Mouse (Mus musculus) liver (tissue): ENCODE measurements around the gene Notum.

Source experiments
- DNase-seq: peaks from one replicate; pipeline ENCODE4 v3.0.0-alpha.2; 2020; ENCODE audit warnings: mixed read lengths

Notum gene

DNA sequence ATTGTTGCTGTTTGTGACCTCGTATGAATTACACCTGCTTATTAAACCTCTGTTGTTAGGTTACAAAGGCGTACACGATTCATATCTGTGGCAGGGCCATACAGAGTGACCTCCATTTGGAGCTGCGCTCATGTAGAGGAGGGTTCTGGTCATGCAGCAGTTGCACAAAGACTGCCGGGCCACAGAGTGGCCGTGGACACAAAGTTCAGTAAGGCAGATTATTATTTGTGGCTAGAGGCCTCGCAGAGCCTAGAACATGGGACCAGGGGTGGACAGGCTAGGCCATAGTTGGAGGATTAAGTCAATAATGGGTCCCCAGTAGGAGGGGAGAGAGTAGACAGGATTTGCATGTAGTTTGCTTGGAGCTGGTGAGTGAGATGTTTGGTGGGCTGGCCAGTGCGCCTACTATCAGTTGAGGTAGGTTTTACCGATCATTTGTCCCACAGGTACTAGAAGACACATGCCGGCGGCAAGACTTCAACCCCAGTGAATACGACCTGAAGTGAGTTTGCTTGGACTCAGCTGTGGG, 12.7 kb upstream of the Notum start:
- no peak for DNase-seq

GRCm38 (mm10) chr11:120672687-120673593, 12.0 kb upstream of the Notum start, which contains the start of gene Aspscr1:
Gene Aspscr1 (plus strand): TSS chr11:120672973.
- DNase-seq: peak; percentile 99

DNA sequence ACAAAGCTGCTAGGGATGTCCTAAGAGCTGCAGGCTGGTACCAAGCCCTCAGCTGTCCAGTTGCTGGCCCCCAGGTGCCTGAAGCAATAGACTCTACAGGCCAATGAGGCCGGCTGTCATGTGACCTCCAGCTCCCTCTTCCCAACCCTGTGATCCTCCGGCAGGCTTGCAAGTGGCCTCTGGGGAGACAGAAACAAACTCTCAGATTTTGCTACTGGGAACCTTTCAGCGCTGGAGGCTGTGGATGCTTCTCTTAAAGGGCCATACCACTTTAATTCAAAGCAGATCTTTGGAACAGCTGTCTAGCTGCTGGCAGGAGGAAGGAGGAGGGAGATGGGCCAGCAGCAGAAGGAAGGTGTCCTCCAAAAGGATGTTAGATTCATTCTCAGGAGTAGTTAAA, 5.6 kb upstream of the Notum start:
- no peak for DNase-seq

- no peak for DNase-seq
Measured at GRCm38 (mm10) chr11:120665406-120665805, 4.4 kb upstream of the Notum start.

GRCm38 (mm10) chr11:120663714-120664113, 2.7 kb upstream of the Notum start:
- no peak for DNase-seq

DNA sequence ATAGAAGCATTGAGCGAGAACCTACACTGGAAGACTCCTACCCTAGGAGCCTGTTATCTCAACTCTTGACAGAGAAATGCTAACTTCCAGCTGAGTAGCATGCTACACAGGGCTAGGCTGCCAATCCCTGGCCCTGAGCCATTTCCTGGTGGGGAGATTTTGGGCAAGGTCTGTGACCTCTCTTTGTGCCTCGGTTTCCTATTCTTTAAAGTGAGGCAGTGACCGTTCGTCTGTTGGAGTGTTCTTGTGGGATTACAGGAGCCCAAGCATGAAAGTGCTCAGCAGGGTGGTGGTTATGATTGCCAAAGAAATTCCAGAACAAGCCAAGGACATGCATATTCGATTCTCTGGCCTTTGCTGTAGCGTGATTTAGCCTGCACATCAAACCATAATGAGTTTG, 1.8 kb upstream of the Notum start:
- no peak for DNase-seq

DNA sequence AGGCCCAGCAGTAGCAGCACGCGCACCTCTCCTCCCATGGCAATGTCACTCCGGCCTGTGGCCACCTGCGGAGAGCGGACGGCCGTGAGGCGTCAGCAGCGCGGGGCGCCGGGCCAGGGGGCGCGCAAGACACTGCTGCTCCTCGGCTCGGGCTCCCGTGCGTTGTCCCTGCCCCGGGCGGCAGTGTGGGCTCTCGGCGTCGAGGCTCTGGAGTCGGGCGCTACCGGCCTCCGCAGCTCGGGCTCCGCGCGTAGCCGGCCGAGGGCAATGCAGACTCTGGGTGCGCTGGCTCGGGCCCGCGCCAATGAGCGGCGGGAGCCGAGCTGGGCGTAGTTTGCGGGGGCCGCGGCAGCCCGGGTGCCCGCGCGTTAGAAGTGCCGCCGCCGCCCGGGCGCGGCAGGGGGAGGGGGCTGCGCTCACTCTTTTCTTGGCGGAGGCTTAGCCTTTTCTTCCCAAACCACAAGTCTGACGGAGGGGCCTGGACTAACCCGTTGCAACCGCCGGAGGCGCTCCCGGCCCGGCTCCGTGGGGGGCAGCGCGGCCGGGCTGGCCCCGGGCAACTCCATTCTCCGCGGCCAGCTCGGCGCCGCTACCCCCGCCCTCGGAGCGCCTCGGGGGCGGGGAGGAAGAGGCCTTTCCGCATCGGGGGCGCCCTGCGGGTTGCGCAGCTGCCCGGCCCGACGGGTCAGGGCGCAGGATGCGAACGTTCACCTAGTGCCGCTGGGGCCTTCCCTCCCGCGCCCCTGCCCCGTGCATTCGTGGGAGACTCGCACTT, 487 bp downstream of the Notum start:
- peak; percentile 31 for DNase-seq

DNA sequence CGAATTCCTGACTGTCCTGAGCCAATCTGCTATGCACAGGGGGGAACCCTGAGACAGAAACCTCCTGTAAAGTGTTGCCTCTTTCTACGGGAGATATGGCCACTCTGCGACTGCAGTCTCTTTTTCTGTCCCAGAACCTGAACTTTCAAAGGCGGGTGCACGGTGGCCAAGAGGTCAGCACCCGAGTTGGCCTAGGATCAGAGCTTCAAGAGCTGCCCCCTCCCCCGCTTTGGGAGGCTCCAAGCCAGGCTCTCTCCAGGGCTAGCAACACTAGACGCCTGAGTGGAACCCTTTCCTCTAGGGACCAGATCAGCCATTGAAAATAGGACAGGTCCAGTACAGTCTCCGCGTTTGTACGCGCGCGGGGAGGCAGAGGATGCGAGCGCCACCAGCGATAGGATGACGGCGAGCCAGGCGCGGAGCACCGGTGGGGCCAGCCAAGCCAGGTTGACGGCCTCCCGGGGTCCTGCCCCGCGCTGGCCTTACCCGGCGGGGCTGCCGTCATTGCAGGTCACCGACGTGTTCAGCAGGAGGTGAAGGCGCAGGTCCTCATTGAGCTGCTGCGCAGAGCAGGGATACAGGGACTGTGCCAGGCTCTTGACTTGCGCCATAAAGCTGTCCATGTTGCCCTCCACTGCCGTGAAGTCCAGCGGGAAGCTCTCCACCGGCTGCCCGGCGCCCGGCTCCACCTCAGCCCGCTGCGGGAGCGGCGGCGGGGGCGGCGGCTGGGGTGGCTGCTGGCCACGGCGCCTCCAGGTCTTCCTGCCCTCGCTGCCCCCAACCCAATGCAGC, 1.3 kb downstream of the Notum start:
- no peak for DNase-seq

DNA sequence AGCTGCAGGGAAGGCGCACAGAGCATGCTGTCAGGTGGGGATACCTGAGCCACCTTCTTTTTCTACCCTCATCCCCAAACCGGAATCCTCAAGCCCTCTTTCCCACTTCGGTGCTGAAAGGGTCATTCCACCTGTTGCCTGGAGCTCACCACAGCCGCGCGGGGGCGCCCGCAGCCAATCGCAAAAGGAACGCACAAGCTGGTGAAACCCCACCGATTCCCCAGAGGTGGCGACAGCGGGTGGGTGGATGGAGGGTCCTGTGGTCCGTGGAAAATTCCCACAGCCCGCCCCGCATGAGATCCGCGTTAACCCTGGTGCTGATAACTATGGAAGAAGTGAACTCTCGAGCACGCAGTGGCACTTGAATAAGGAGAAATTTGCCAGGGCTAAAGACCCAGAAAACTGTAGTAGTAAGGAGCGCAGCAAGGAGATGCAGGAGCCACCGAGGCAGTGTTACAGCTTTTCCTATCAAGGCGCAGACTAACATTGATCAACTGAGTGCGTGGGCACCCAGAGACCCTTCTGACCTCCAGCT, 2.0 kb downstream of the Notum start:
- DNase-seq: peak; percentile 80

- DNase-seq: no peak
Measured at GRCm38 (mm10) chr11:120657301-120657700, 3.7 kb downstream of the Notum start.

DNA sequence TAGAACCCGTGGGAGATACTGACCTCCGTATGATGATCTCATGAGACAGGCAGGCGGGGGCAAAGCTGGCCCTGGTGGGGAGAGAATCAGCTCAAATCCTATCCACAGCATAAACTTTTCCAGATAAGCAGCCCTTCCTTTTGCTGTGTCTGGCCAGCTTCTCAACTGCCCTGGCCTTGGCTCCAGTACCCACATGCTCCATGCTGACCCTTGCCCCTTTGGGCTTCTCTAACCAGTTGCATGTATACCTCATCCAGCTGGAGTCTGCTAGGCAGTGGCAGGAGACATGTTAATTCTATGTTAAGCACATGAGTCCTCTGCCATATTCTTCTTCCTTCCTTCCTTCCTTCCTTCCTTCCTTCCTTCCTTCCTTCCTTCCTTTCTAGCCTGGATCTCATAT, 6.2 kb downstream of the Notum start:
- no peak for DNase-seq

DNA sequence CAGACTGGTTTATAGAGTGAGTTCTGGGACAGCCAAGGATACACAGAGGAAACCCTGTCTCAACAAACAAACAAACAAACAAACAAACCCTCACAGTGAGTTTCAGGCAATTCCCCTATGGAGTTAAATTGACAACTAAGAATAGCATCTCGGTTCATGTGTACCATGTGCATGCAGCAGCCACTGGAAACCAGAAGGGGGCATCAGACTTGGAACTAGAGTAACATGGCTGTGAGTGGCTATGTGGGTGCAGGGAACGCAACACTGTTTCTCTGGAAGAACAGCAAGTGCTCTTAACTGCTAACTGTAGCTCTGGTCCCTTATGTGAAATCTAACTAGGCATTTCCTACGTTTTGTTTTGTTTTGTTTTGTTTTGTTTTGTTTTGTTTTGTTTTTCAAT, 9.1 kb downstream of the Notum start:
- no peak for DNase-seq

DNA sequence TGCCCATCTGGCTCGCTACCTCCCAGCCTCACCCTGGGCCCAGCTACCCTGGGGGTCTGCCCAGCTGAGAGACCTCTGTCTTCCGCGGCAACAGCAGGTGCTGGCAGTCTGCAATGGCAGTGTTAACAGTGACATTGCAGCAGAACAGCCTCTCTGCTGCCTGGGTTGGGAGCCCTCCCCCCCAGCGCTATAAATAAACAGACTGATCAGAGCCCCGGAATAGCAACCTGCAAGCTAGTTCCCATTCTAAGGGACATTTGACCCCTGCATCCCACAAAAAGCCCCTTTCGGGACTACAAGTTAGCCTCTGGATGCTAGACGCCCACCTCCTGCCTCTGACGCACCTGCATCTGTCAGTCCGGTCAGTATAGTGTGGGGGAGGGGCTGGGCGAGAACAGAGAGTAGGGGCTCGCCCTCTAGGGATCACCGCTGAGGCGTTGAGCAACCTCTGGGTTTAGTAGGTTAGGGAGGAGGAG, 12.9 kb downstream of the Notum start, which contains the start of gene Myadml2:
Gene Myadml2, minus strand, starts transcription at position 158 of the 476 bp plus-strand sequence.
- DNase-seq: peak; percentile 64

DNA sequence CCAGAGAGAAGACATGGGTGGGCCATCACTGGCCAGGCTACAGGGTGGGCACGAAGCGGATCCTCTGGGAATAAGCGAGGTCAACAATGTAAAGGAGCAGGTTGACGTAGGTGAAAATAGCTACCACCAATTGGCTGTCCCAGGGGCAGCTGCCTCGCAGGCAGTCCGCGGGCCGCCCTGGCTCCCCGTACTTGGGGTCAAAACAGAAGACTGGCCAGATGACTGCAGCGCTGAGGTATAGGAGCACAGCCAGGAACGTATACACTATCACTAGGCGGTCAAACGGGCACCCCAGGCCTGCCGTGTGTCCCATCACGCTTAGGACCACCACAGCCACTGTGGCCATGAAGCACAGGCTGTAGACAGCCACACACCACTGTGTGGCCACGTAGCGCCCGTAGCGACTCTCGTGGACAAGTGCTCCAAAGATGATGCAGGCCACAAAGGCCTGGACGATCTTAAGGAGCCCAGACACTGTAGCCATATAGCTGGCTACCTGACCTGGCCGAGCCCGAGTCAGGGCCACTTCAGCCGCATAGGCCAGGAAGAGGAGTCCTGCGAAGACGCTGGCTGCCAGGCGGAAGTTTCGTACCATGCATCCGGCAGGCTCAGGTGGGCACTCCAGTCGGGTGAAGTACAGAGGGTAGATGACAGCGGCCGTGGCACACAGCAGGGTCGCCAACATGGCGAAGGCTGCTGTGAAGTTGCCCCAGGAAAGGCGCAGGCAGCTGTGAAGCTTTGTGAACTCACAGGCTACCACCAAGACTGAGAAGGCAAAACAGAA, 13.7 kb downstream of the Notum start:
- DNase-seq: no peak

GRCm38 (mm10) chr11:120643601-120643987, 17.4 kb downstream of the Notum start, which contains the start of gene Pycr1:
Gene Pycr1 (minus strand): TSS chr11:120643769.
- DNase-seq: peak; percentile 95

GRCm38 (mm10) chr11:120642939-120643600, 17.9 kb downstream of the Notum start:
- DNase-seq: no peak

GRCm38 (mm10) chr11:120641869-120642268, 19.1 kb downstream of the Notum start:
- no peak for DNase-seq

DNA sequence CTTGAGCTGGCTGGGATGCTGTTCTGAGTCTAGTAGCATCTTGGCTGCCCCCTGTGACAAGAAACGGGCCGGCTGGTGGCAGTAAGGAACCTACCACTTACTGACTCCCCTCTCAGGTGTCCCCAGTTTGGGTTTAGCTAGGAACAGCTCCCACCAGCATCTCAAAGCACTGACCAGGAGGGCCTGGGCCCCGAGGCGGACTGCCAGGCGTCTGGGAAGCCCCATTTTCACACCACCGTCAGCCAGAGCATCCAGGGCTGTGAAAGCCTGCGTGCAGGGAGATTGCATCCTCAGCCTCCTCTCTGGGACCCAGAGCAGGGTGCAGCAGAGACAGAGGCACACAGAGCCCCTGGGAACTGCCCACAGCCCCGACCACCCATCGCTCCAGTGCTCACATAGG, 19.7 kb downstream of the Notum start:
- no peak for DNase-seq

GRCm38 (mm10) chr11:120634810-120635209, 26.2 kb downstream of the Notum start:
- DNase-seq: no peak

DNA sequence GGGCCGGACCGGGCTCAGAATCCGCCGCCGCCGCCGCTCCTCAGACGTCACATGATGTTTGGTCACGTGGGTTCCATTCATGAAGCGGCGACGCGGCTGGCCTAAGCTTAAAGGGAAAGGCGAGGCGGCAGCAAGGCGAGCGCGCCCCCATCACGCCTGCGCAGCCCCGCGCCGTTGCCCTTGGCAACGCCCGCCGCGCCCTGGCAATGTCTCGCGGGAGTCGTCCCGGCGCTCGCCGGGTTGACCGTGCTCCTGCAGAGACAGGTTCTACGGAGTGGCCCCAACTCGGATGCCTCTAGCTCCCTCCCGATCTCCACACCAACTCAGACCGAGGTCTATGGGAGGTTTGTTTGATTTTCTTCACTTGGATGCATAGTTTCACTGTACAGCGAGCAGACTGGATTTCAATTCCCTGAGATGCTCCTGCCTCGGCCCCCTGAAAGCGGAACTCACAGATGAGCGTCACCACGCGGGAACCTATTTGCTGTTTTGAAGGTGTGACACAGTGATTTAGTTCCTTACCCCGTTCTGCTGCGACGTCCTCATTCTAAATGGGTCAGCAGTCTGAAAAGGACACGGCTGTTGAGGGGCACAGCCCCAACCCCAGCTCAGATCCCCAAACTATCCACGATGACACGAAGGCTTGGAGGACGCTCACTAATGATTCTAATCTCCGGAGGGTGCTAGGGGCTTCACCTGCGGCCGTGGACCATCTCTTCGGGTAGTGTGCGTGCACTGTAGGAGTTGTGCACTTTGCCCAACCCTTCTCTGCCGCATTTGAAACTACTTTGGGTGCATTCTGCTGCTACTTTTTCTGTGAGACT, 27.2 kb downstream of the Notum start, which contains the start of gene Mafg:
Gene Mafg, minus strand, starts transcription at position 81 of the 824 bp plus-strand sequence.
- DNase-seq: peak; percentile 96
